Comparison of ENCODE assay signal across 18 mouse cellular contexts in the genomic region with DNA sequence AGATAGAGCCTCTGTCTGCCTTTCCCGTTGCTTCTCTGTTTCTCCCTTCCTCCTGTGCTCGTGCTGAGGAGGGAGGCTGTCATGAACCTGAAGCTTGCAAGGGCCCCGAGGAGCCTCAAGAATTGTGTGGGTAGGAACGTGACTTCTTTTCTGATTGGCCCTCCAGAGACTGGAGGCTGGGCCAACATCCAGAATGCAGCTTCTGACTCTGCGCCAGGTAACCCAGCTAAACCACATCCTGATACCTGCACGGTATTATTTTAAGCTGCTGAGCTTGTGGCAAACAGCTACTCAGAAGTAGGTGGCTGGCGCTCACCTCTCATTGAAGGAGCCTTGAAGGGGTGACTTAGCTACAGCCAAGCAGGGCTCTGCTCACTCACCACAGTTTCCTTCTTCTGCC.
A peak's percentile ranks its signal among the peaks of the same experiment; 100 is the strongest.
DNase-seq lines count a peak whose midpoint lies in the region; ATAC-seq and TF ChIP-seq lines count a peak whose summit lies in the region.
"Had no signal": no experiment of that assay in that cellular context is flagged by ENCODE, and none has a peak within 500 bp of the region (broad histone marks: within the 10 kb centered on the region; RNA-seq: fewer than 3 reads in every experiment).

No protein-coding gene starts in this region.

- 76% methylated on average over 7 of the region's 7 CpGs for WGBS in hindbrain, embryonic 12.5 days

- H3K4me3 ChIP-seq in testis, adult 2 months (ENCODE audit: control insufficient read depth, low read depth, low read length): peak overlapping the region; percentile 14
- H3K4me3 ChIP-seq in hindbrain, embryonic 12.5 days: no peak overlapping the region
- H3K4me3 ChIP-seq: embryonic facial prominence, embryonic 12.5 days; heart, embryonic 10.5 days; limb, embryonic 15.5 days had no signal

- H3K9me3 ChIP-seq in hindbrain, embryonic 12.5 days (replicated peaks): no peaks in the 10 kb centered on the region
- H3K9me3 ChIP-seq: embryonic facial prominence, embryonic 12.5 days; heart, embryonic 10.5 days; limb, embryonic 15.5 days had no signal

- ATAC-seq in hindbrain, embryonic 12.5 days (ENCODE audit: low FRiP score): no peak
- ATAC-seq in megakaryocyte progenitor cell, adult 5-6 weeks (replicated peaks; ENCODE audit: poor library complexity): no peak
- ATAC-seq: hindbrain, postnatal 0 days; liver, postnatal 0 days had no signal

- no peaks in the 10 kb centered on the region for H3K36me3 ChIP-seq in testis, adult 2 months (ENCODE audit: control insufficient read depth, insufficient read depth, low read length)
- no peaks in the 10 kb centered on the region for H3K36me3 ChIP-seq in hindbrain, embryonic 12.5 days
- H3K36me3 ChIP-seq: embryonic facial prominence, embryonic 12.5 days; heart, embryonic 10.5 days; limb, embryonic 15.5 days had no signal

- no peak overlapping the region for H3K9ac ChIP-seq in hindbrain, embryonic 12.5 days
- H3K9ac ChIP-seq: embryonic facial prominence, embryonic 12.5 days; limb, embryonic 15.5 days; liver, postnatal 0 days had no signal

- H3K27ac ChIP-seq in testis, adult 2 months (ENCODE audit: control insufficient read depth, insufficient read depth, low read depth, low read length): no peak overlapping the region
- no peak overlapping the region for H3K27ac ChIP-seq in hindbrain, embryonic 12.5 days
- H3K27ac ChIP-seq: embryonic facial prominence, embryonic 12.5 days; heart, embryonic 10.5 days; hindbrain, postnatal 0 days; kidney, postnatal 0 days; limb, embryonic 15.5 days had no signal

- peak; percentile 15 for DNase-seq in adrenal gland, postnatal 10 days
- no peak for DNase-seq in adrenal gland, adult 18-20 months (ENCODE audit: low spot score in 2 of 2)
- DNase-seq in testis, postnatal 14 days (ENCODE audit: low spot score): no peak
- DNase-seq in naive thymus-derived CD4-positive, alpha-beta T cell, adult 2 months (ENCODE audit: low read depth): peak; percentile 88
- peak; percentile 44 for DNase-seq in thymus, postnatal 4 days
- DNase-seq: adrenal gland, postnatal 36 days; gastrocnemius, postnatal 14 days; heart, postnatal 14 days; layer of hippocampus, adult 9-11 months; liver, postnatal 0 days had no signal

- peaks cover 6% of the 10 kb centered on the region; the same call in 1 of the 2 replicates for H3K4me1 ChIP-seq in testis, adult 2 months (ENCODE audit: control insufficient read depth, insufficient read depth, low read length)
- H3K4me1 ChIP-seq in hindbrain, embryonic 12.5 days: no peaks in the 10 kb centered on the region
- H3K4me1 ChIP-seq: embryonic facial prominence, embryonic 12.5 days had no signal

- no peak for TF ChIP-seq CTCF in testis, adult 2 months (IDR thresholded peaks at IDR 0.05; ENCODE audit: control insufficient read depth, insufficient read depth, insufficient replicate concordance, low read depth, low read length)

- no peak overlapping the region for H3K4me2 ChIP-seq in hindbrain, embryonic 12.5 days (replicated peaks)
- H3K4me2 ChIP-seq: embryonic facial prominence, embryonic 12.5 days; limb, embryonic 15.5 days had no signal

- TF ChIP-seq POLR2A in testis, adult 2 months (IDR thresholded peaks at IDR 0.05; ENCODE audit: control insufficient read depth, low read depth, low read length): no peak

- no peaks in the 10 kb centered on the region for H3K27me3 ChIP-seq in testis, adult 2 months (ENCODE audit: control insufficient read depth, insufficient read depth, low read length)
- H3K27me3 ChIP-seq in hindbrain, embryonic 12.5 days: peaks cover 6% of the 10 kb centered on the region
- H3K27me3 ChIP-seq: embryonic facial prominence, embryonic 12.5 days; limb, embryonic 15.5 days had no signal

Comparison
In these comparisons a context has a peak if more than half of its experiments do, and no peak if none do; other contexts are left out.
1. DNase-seq: peak in adrenal gland, postnatal 10 days (single experiment), naive thymus-derived CD4-positive, alpha-beta T cell, adult 2 months (single experiment) and thymus, postnatal 4 days (single experiment); none in adrenal gland, adult 18-20 months (0 of 2) and testis, postnatal 14 days (single experiment).